Mouse (Mus musculus) gastrocnemius, adult 18-20 months (tissue): ENCODE measurements at regions not wholly inside any gene's neighbourhood (a gene's known extent, or its start where the extent isn't known, plus 50 kb on each side); places are given as distances from the start of the nearest gene placed in this dataset.

Experiments used
- DNase-seq: peaks from one replicate; pipeline ENCODE4 v3.0.0; 2021; ENCODE audit warnings: low spot score

DNA sequence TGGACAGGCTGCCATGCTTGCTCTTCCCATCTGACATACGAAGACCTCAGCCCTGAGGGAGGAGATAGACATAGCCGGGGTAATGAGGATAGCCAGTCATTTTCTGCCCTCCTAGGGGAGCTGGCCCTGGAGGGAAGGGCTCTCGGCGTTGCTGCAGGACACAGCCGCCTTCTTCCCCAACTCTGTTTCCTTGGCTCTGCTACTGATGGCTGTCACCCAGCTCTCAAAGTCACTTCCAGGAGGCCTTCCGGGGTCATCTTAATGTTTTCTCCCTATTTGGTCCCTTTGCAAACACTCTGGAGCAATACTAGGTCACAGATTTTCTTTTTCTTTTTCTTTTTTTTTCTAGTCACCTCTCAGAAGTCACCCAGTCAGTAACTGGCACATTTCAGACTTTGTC lies 65.9 kb upstream of the Id2 start:
- DNase-seq: no peak

DNA sequence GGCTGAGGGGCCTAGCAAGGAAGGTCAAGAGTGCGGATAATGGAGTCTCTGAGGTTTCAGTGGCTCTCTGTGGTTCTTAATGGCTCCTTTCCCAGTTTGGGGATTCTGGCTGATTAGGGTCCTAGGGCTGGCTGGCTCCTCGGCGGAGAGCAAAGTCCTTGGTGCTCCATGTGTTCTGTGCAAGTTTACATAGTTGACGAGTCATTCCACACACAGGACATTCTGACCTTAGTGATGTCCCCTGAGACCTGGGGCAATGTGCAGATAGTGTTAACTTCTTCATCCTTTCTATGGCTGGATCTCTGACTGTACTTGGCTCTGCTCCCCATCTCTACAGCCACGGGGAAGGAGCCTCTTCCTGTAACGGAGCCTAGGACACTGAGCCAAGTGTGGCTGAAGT lies 65.0 kb upstream of the Id2 start:
- DNase-seq: no peak

DNA sequence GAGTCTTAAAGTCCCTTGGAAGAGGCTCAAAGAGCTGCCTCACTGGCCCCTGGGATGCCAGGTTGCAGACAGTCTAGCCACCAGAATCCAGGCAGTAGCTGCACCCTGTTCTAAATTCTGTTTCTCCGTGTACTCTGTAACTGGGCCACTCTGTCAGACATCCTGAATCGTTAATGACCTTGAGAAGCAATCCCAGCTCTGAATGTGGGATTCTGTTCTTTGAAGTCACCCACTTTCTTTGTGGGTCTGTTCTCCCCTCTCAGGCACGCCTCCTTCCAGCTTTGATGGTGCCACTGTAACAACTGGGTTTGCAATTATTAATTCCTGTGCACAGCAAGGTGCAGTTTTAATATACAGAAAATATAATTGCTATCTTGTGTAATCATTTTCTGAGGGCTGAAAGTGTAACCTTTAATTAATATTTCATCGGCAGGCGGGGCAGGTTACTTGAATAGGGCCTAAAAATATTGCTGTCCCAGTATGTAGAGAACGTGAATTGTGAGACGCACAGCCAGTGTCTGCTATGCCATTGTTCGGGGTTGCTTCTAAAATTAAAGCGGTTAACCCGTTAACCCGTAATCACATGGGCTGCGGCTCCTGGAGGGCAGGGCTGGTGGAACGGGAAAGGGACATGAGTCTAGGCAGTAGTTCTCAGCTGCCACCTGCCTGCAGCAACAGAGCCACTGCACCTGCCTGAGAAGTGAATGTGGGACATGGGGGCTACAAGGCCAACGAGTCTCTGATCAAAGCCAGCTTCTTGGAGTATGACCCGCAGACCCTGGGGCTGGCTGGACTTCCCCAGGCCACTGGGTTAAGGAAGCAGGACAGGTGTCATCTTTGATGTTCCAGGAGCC lies 64.3 kb upstream of the Id2 start:
- DNase-seq: no peak

DNA sequence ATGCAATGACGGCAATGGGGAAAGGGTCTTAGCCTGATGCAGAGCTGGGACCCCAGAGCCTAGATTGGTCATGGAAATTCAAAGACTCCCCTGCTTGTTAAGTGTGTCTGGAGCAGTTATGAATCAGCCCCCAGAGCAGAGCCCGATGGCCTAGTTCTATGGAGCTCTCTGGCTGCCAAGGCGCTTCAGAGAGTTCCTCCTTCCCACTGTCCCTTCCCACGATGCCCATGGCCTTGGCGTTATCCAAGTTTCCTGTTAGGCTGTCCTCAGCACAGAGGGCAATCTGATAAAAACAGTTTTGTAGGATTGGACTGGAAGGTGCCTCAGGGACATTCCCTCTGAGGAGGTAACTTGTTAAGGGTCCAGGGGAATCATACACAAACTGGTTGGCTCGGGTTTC lies 62.2 kb upstream of the Id2 start:
- DNase-seq: no peak

DNA sequence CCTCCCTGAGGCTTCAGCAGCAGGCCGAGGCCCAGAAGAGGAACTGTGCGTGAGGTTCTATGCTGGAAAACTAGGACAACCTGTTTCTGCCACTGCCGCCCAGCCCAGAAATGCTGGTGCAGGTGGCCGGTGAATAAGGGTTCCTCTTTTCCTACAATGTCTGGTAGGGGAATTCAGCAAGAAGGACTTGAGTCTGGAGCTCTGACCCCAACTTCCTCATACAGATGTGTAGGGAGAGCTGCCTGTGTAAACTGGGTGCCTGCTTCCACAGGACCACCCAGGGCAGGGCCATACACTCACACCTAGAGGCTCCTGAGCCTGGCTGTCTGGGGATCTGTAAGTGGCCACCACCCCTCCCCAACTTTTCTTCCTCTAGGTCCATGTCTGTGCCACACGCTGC lies 60.3 kb upstream of the Id2 start:
- DNase-seq: no peak

DNA sequence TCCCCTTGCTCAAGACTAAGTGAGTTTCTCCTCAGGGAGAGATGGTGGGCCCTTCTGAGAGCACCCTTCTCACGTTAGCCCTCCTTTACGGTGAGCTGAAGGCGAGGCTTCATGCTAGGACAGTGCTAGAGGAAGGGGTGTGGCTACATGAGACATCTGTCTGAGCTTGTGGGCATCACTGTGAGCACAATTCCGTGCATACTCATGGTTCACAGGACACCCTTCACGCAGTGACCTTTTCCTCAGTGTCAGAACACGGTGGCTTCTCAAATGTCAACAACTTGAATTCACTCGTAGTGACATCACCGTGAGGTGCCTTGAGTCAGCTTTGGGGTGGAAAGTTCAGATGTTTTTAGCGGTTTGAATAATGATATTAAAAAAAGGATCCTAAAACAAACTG lies 58.5 kb upstream of the Id2 start:
- no peak for DNase-seq

GRCm38 (mm10) chr12:25148099-25148498 lies 51.2 kb upstream of the Id2 start:
- no peak for DNase-seq
